Mouse (Mus musculus) stomach, postnatal 0 days (tissue): ENCODE measurements around the gene Siva1.

Source experiments
- CTCF ChIP-seq: IDR thresholded peaks from 2 replicates; pipeline ENCODE4 v1.5.1; 2016; ENCODE audit warnings: antibody characterized with exemption, low read depth, mild to moderate bottlenecking, moderate library complexity
- EP300 ChIP-seq: optimal IDR thresholded peaks from 2 replicates; pipeline ENCODE3; 2016; ENCODE audit warnings: antibody characterized with exemption

DNA sequence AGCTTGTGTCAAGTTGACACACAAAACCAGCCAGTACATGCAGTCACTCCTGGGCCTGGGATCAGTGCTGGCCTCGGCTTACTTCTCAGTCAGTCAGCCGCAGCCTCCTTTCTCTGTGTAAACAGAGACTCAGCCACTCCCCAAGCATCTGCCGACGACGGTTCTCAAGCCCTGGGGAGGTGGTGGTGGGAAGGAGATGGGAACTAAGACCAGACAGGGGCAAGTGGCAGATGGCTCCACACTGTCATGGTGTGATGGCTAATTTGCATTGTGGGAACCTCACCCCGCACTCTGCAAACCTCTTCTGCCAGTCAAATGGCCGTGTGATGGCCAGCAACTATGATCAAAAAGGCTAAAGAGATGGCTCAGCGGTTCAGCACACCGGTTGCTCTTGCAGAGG is 27.8 kb upstream of the Siva1 start:
- TF ChIP-seq CTCF (no peak), EP300 (no peak)
